Mouse (Mus musculus): ENCODE measurements around the gene Xbp1.

DNA sequence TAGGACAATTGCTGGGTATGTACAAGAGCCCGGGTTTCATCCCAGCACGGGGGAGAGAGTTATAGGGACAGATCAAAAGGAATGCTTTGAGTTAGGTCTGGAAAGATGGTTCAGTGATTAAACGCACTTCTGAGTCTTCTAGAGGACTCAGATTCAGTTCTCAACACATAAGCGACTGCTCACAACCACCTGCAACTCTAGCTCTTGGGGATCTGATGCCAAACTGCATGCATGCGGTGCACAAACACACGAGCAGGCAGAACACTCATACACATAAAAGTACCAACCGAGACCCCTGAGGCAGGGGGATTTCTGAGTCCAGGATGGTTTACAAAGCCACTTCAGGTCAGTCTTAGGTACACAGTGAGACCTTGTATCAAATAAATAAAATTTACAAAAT lies 4.3 kb upstream of the Xbp1 start:
- TF ChIP-seq POLR2A (IDR thresholded peaks at IDR 0.05; ENCODE audit: insufficient read depth, low read depth, low read length) = no peak
- no peak for TF ChIP-seq CTCF (IDR thresholded peaks at IDR 0.05)

Data from heart, adult 2 months (tissue).